Mouse (Mus musculus) MEL (cell line): Measurements from ENCODE around the gene Ust. TPM values are rescaled to one million over a fixed set of nuclear protein-coding genes. Genes with fewer than 3 reads are reported as not detected.

Source experiments
- DNase-seq: peaks from one replicate; pipeline ENCODE4 v3.0.0; 2011; ENCODE audit warnings: low read depth, low spot score
- H3K27ac ChIP-seq: 2 replicates; pipeline ENCODE4 v1.5.1; 2012; ENCODE audit warnings: low read depth, mild to moderate bottlenecking, control low read depth, low read length, moderate library complexity; ENCODE audit not compliant: control insufficient read depth
- H3K27me3 ChIP-seq, 2 experiments: fragments of 150-350 bp in 1 of 2; sonication (generic) in 1 of 2; 2 replicates each; pipeline ENCODE4 v1.6.1; 2012; ENCODE audit warnings: low read length in 2 of 2, mild to moderate bottlenecking in 2 of 2, improper control_type of control experiment in 1 of 2, moderate library complexity in 1 of 2; ENCODE audit not compliant: insufficient read depth in 2 of 2, control insufficient read depth in 1 of 2
- H3K36me3 ChIP-seq, 2 experiments: 2 replicates each; pipeline ENCODE4 v1.6.1; 2012 to 2014; ENCODE audit warnings: low read length in 2 of 2, improper control_type of control experiment in 1 of 2, inconsistent platforms in 1 of 2, mild to moderate bottlenecking in 1 of 2; ENCODE audit not compliant: insufficient read depth in 2 of 2, control insufficient read depth in 1 of 2
- H3K4me1 ChIP-seq, 2 experiments: fragments of 150-350 bp in 1 of 2; sonication (generic) in 1 of 2; 2 replicates each; pipeline ENCODE4 v1.6.1; 2012; ENCODE audit warnings: low read length in 2 of 2, improper control_type of control experiment in 1 of 2, mild to moderate bottlenecking in 1 of 2; ENCODE audit not compliant: insufficient read depth in 2 of 2, control insufficient read depth in 1 of 2
- H3K4me3 ChIP-seq, 2 experiments: fragments of 150-350 bp in 1 of 2; sonication (generic) in 1 of 2; 2 replicates each; pipeline ENCODE4 v1.5.1; 2012; ENCODE audit warnings: low read depth in 2 of 2, low read length in 2 of 2, mild to moderate bottlenecking in 2 of 2, moderate library complexity in 2 of 2, control low read depth in 1 of 2, improper control_type of control experiment in 1 of 2; ENCODE audit not compliant: control insufficient read depth in 1 of 2, insufficient read depth in 1 of 2
- H3K79me2 ChIP-seq: 2 replicates; pipeline ENCODE4 v1.6.1; 2012; ENCODE audit warnings: mild to moderate bottlenecking, low read length, moderate library complexity; ENCODE audit not compliant: control insufficient read depth, poor library complexity, insufficient read depth
- H3K9ac ChIP-seq: 2 replicates; pipeline ENCODE4 v1.6.1; 2012; ENCODE audit warnings: low read depth, mild to moderate bottlenecking, control low read depth, low read length, moderate library complexity; ENCODE audit not compliant: control insufficient read depth, poor library complexity, severe bottlenecking
- H3K9me3 ChIP-seq: fragments of 150-350 bp; sonication (generic); replicated peaks from 2 replicates; pipeline ENCODE4 v1.6.1; 2012; ENCODE audit warnings: mild to moderate bottlenecking, low read length, improper control_type of control experiment, moderate library complexity; ENCODE audit not compliant: insufficient read depth
- CTCF ChIP-seq, 3 experiments: IDR thresholded peaks in 2 of 3; conservative IDR thresholded peaks in 1 of 3; 2 replicates each; pipeline ENCODE4 v1.5.1; 2011 to 2012; ENCODE audit warnings: low read length in 3 of 3, low read depth in 2 of 3, mild to moderate bottlenecking in 2 of 3, improper control_type of control experiment in 1 of 3, inconsistent platforms in 1 of 3, mixed read lengths in 1 of 3, moderate library complexity in 1 of 3; ENCODE audit not compliant: control insufficient read depth in 1 of 3, insufficient read depth in 1 of 3, poor library complexity in 1 of 3, severe bottlenecking in 1 of 3
- E2F4 ChIP-seq: IDR thresholded peaks from 2 replicates; pipeline ENCODE4 v1.6.1; 2011; ENCODE audit warnings: low read depth, low read length, improper control_type of control experiment, borderline replicate concordance
- ELF1 ChIP-seq: IDR thresholded peaks from 2 replicates; pipeline ENCODE4 v1.6.1; 2014; ENCODE audit warnings: low read depth, mild to moderate bottlenecking, inconsistent platforms, low read length, improper control_type of control experiment, moderate library complexity
- EP300 ChIP-seq, 2 experiments: IDR thresholded peaks; 2 replicates each; pipeline ENCODE4 v1.6.1; 2011; ENCODE audit warnings: improper control_type of control experiment in 2 of 2, low read length in 2 of 2, low read depth in 1 of 2, mild to moderate bottlenecking in 1 of 2
- ETS1 ChIP-seq: IDR thresholded peaks from 2 replicates; pipeline ENCODE4 v1.6.1; 2012; ENCODE audit warnings: low read depth, mild to moderate bottlenecking, inconsistent platforms, low read length, improper control_type of control experiment, moderate library complexity
- GABPA ChIP-seq: IDR thresholded peaks from 2 replicates; pipeline ENCODE4 v1.6.1; 2012; ENCODE audit warnings: low read depth, mild to moderate bottlenecking, inconsistent platforms, low read length, improper control_type of control experiment, moderate library complexity
- HCFC1 ChIP-seq: IDR thresholded peaks from 2 replicates; pipeline ENCODE4 v1.6.1; 2012; ENCODE audit warnings: low read depth, mild to moderate bottlenecking, inconsistent platforms, low read length, improper control_type of control experiment, moderate library complexity
- JUND ChIP-seq: IDR thresholded peaks from 2 replicates; pipeline ENCODE4 v1.6.1; 2011; ENCODE audit warnings: low read depth, mild to moderate bottlenecking, improper control_type of control experiment, low read length
- KAT2A ChIP-seq: conservative IDR thresholded peaks from 2 replicates; pipeline ENCODE4 v1.6.1; 2012; ENCODE audit warnings: low read depth, low read length, improper control_type of control experiment, inconsistent platforms
- MAFK ChIP-seq: IDR thresholded peaks from 2 replicates; pipeline ENCODE4 v1.6.1; 2011; ENCODE audit warnings: low read depth, mild to moderate bottlenecking, low read length, improper control_type of control experiment, borderline replicate concordance
- MAX ChIP-seq: IDR thresholded peaks from 2 replicates; pipeline ENCODE4 v1.6.1; 2011; ENCODE audit warnings: low read length, improper control_type of control experiment
- MAZ ChIP-seq: IDR thresholded peaks from 2 replicates; pipeline ENCODE4 v1.6.1; 2012; ENCODE audit warnings: low read depth, mild to moderate bottlenecking, inconsistent platforms, low read length, improper control_type of control experiment
- MEF2A ChIP-seq: IDR thresholded peaks from 2 replicates; pipeline ENCODE4 v1.6.1; 2014; ENCODE audit warnings: low read depth, mild to moderate bottlenecking, inconsistent platforms, low read length, improper control_type of control experiment; ENCODE audit not compliant: poor library complexity, insufficient replicate concordance, severe bottlenecking; ENCODE audit errors: extremely low read depth
- MXI1 ChIP-seq: IDR thresholded peaks from 2 replicates; pipeline ENCODE4 v1.6.1; 2011; ENCODE audit warnings: mild to moderate bottlenecking, low read depth, low read length, improper control_type of control experiment
- MYC ChIP-seq: IDR thresholded peaks from 2 replicates; pipeline ENCODE4 v1.6.1; 2011; ENCODE audit warnings: low read depth, mild to moderate bottlenecking, low read length, improper control_type of control experiment, moderate library complexity
- NRF1 ChIP-seq: IDR thresholded peaks from 2 replicates; pipeline ENCODE4 v1.6.1; 2014; ENCODE audit warnings: low read depth, mild to moderate bottlenecking, inconsistent platforms, low read length, improper control_type of control experiment, moderate library complexity; ENCODE audit not compliant: poor library complexity, insufficient read depth, severe bottlenecking
- POLR2AphosphoS2 ChIP-seq: IDR thresholded peaks from 2 replicates; pipeline ENCODE4 v1.6.1; 2011; ENCODE audit warnings: low read length, improper control_type of control experiment
- POLR2AphosphoS5 ChIP-seq: IDR thresholded peaks from 2 replicates; pipeline ENCODE4 v1.6.1; 2012; ENCODE audit warnings: low read depth, borderline replicate concordance, mild to moderate bottlenecking, inconsistent platforms, low read length, moderate library complexity, mixed read lengths
- RAD21 ChIP-seq: IDR thresholded peaks from 2 replicates; pipeline ENCODE4 v1.6.1; 2011; ENCODE audit warnings: mild to moderate bottlenecking, low read depth, low read length, improper control_type of control experiment
- RCOR1 ChIP-seq: IDR thresholded peaks from 2 replicates; pipeline ENCODE4 v1.6.1; 2012; ENCODE audit warnings: low read depth, mild to moderate bottlenecking, inconsistent platforms, low read length, improper control_type of control experiment
- SIN3A ChIP-seq: IDR thresholded peaks from 2 replicates; pipeline ENCODE4 v1.6.1; 2012; ENCODE audit warnings: low read length, improper control_type of control experiment, inconsistent platforms
- SMC3 ChIP-seq: IDR thresholded peaks from 2 replicates; pipeline ENCODE4 v1.6.1; 2011; ENCODE audit warnings: low read depth, low read length, improper control_type of control experiment
- TAL1 ChIP-seq: IDR thresholded peaks from 2 replicates; pipeline ENCODE4 v1.6.1; 2012; ENCODE audit warnings: mild to moderate bottlenecking, inconsistent platforms, low read length, moderate library complexity, mixed read lengths
- TCF12 ChIP-seq: IDR thresholded peaks from 2 replicates; pipeline ENCODE4 v1.6.1; 2014; ENCODE audit warnings: low read depth, mild to moderate bottlenecking, inconsistent platforms, low read length, improper control_type of control experiment, moderate library complexity
- USF2 ChIP-seq, 2 experiments: IDR thresholded peaks; 2 replicates each; pipeline ENCODE4 v1.6.1; 2011 to 2012; ENCODE audit warnings: improper control_type of control experiment in 2 of 2, low read length in 2 of 2, borderline replicate concordance in 1 of 2, inconsistent platforms in 1 of 2, low read depth in 1 of 2, mild to moderate bottlenecking in 1 of 2; ENCODE audit not compliant: insufficient read depth in 1 of 2
- ZKSCAN1 ChIP-seq: IDR thresholded peaks from 2 replicates; pipeline ENCODE4 v1.6.1; 2012; ENCODE audit warnings: low read depth, mild to moderate bottlenecking, inconsistent platforms, low read length, improper control_type of control experiment, moderate library complexity
- ZMIZ1 ChIP-seq: IDR thresholded peaks from 2 replicates; pipeline ENCODE4 v1.6.1; 2012; ENCODE audit warnings: low read depth, mild to moderate bottlenecking, inconsistent platforms, low read length, improper control_type of control experiment, moderate library complexity
- ZNF384 ChIP-seq: IDR thresholded peaks from 2 replicates; pipeline ENCODE4 v1.6.1; 2012; ENCODE audit warnings: low read depth, mild to moderate bottlenecking, inconsistent platforms, low read length, improper control_type of control experiment
- polyA plus RNA-seq, 2 experiments: library from polyadenylated mRNA; stranded (reverse) in 1 of 2; unstranded in 1 of 2; fragments of >175 nt in 1 of 2; fragments of >200 nt in 1 of 2; gene quantifications; 2 replicates each; pipeline versions ENCODE4 v1.2.1 to v1.2.4; 2012; ENCODE audit warnings: low replicate concordance in 2 of 2, low read depth in 1 of 2; ENCODE audit not compliant: insufficient read length in 2 of 2, insufficient read depth in 1 of 2, missing spikeins in 1 of 2
- total RNA-seq: library from RNA; depleted of rRNA; stranded (reverse); fragments of 300-350 nt; gene quantifications from 2 replicates; pipeline ENCODE4 v1.2.3, GENCODE M21; 2012

The Ust gene
- total and polyA plus RNA-seq, 3 experiments, result not detected

GRCm38 (mm10) chr10:8531651-8532050 lies 13.0 kb upstream of the Ust start:
- TF ChIP-seq MYC, result no peak
- no peak for TF ChIP-seq MEF2A
- no peak for TF ChIP-seq CTCF (IDR thresholded peaks at IDR 0.05 in 2 of 3, conservative IDR thresholded peaks at IDR 0.05 in 1 of 3; ENCODE audit: control insufficient read depth in 1 of 3, insufficient read depth in 1 of 3, low read depth in 2 of 3, low read length in 3 of 3, poor library complexity in 1 of 3, severe bottlenecking in 1 of 3)
- no peak for TF ChIP-seq MAX
- no peak for TF ChIP-seq RAD21
- TF ChIP-seq E2F4, result no peak
- TF ChIP-seq HCFC1, result no peak
- TF ChIP-seq RCOR1, result no peak
- TF ChIP-seq SMC3, result no peak
- no peak for TF ChIP-seq TCF12
- TF ChIP-seq POLR2AphosphoS5, result no peak
- no peak for TF ChIP-seq GABPA
- TF ChIP-seq ZNF384, result no peak
- no peak for TF ChIP-seq JUND
- no peak for TF ChIP-seq EP300 (IDR thresholded peaks at IDR 0.05; ENCODE audit: low read depth in 1 of 2, low read length in 2 of 2)
- no peak for TF ChIP-seq ZMIZ1
- no peak for TF ChIP-seq POLR2AphosphoS2
- no peak for TF ChIP-seq MXI1
- no peak for TF ChIP-seq ETS1
- no peak for TF ChIP-seq ELF1
- H3K27me3 ChIP-seq, result no peaks in the 10 kb centered on the region
- no peaks in the 10 kb centered on the region for H3K79me2 ChIP-seq
- H3K9ac ChIP-seq, result no peak overlapping the region
- no peak overlapping the region for H3K27ac ChIP-seq
- no peaks in the 10 kb centered on the region for H3K36me3 ChIP-seq
- no peak overlapping the region for H3K4me3 ChIP-seq
- no peaks in the 10 kb centered on the region for H3K4me1 ChIP-seq
- no peaks in the 10 kb centered on the region for H3K9me3 ChIP-seq
- no peak for DNase-seq

GRCm38 (mm10) chr10:8530505-8531051 lies 12.0 kb upstream of the Ust start:
- H3K27ac ChIP-seq, result no peak overlapping the region
- no peak overlapping the region for H3K9ac ChIP-seq
- H3K36me3 ChIP-seq, result no peaks in the 10 kb centered on the region
- H3K79me2 ChIP-seq, result no peaks in the 10 kb centered on the region
- no peaks in the 10 kb centered on the region for H3K9me3 ChIP-seq
- H3K27me3 ChIP-seq, result no peaks in the 10 kb centered on the region
- TF ChIP-seq ZKSCAN1, result no peak
- no peak for TF ChIP-seq NRF1
- TF ChIP-seq POLR2AphosphoS2, result no peak
- TF ChIP-seq MAFK, result no peak
- TF ChIP-seq ETS1, result no peak
- no peak for TF ChIP-seq MAZ
- TF ChIP-seq TCF12, result no peak
- no peak for TF ChIP-seq ZMIZ1
- TF ChIP-seq USF2 (IDR thresholded peaks at IDR 0.05; ENCODE audit: borderline replicate concordance in 1 of 2, insufficient read depth in 1 of 2, low read depth in 1 of 2, low read length in 2 of 2), result no peak
- no peak for TF ChIP-seq RAD21
- no peak for TF ChIP-seq MXI1
- TF ChIP-seq KAT2A, result no peak
- no peak for TF ChIP-seq POLR2AphosphoS5
- no peak for TF ChIP-seq TAL1
- no peak for TF ChIP-seq SIN3A
- no peak for TF ChIP-seq E2F4
- no peak for TF ChIP-seq SMC3
- no peak for TF ChIP-seq ELF1
- no peak for TF ChIP-seq JUND
- TF ChIP-seq GABPA, result no peak
- DNase-seq, result no peak
- no peaks in the 10 kb centered on the region for H3K4me1 ChIP-seq
- no peak overlapping the region for H3K4me3 ChIP-seq
